ENCODE assay signal across 9 mouse cellular contexts in genomic region chr13:99317058-99317457, GRCm38 (mm10). TPM values are rescaled to one million over a fixed set of nuclear protein-coding genes. Genes with fewer than 3 reads are reported as not detected.
A peak's percentile ranks its signal among the peaks of the same experiment; 100 is the strongest.
DNase-seq lines count a peak whose midpoint lies in the region; ATAC-seq lines count a peak whose summit lies in the region.
"Had no signal": no experiment of that assay in that cellular context is flagged by ENCODE, and none has a peak within 500 bp of the region (broad histone marks: within the 10 kb centered on the region; RNA-seq: fewer than 3 reads in every experiment).

No protein-coding gene starts in this region.

- H3K27ac ChIP-seq in hindbrain, embryonic 11.5 days (ENCODE audit: low read depth, low read length): no peak overlapping the region
- no peak overlapping the region for H3K27ac ChIP-seq in hindbrain, embryonic 13.5 days
- H3K27ac ChIP-seq: liver, embryonic 15.5 days had no signal

- no peak overlapping the region for H3K9ac ChIP-seq in hindbrain, embryonic 11.5 days (ENCODE audit: low read depth, low read length)
- no peak overlapping the region for H3K9ac ChIP-seq in hindbrain, embryonic 13.5 days
- H3K9ac ChIP-seq: liver, embryonic 15.5 days had no signal

- no peak overlapping the region for H3K4me3 ChIP-seq in hindbrain, embryonic 11.5 days (ENCODE audit: low read depth, low read length)
- H3K4me3 ChIP-seq in hindbrain, embryonic 13.5 days: no peak overlapping the region
- H3K4me3 ChIP-seq: liver, embryonic 15.5 days had no signal

- ATAC-seq in hindbrain, embryonic 11.5 days (ENCODE audit: low FRiP score): no peak
- ATAC-seq in hindbrain, embryonic 13.5 days (ENCODE audit: low FRiP score): no peak

- peak; percentile 47 for DNase-seq in hindbrain, embryonic 11.5 days (ENCODE audit: low spot score)
- DNase-seq in 416B (ENCODE audit: low read depth): peak; percentile 41
- peak; percentile 64 for DNase-seq in adrenal gland, postnatal 14 days
- peak; percentile 56 to 68 for DNase-seq in frontal cortex, postnatal 36 days (ENCODE audit: low spot score in 2 of 2)
- DNase-seq in left cerebral cortex, adult 11 months (ENCODE audit: low spot score): peak; percentile 33
- DNase-seq in right cerebral cortex, postnatal 10 days (ENCODE audit: low spot score in 2 of 2): peak; percentile 71 to 76
- no peak for DNase-seq in spleen, postnatal 4 days (ENCODE audit: low spot score in 2 of 2)

- H3K9me3 ChIP-seq in hindbrain, embryonic 11.5 days (ENCODE audit: control insufficient read depth, low read length): no peaks in the 10 kb centered on the region
- H3K9me3 ChIP-seq in hindbrain, embryonic 13.5 days: no peaks in the 10 kb centered on the region
- H3K9me3 ChIP-seq: liver, embryonic 15.5 days had no signal

- H3K4me1 ChIP-seq in hindbrain, embryonic 11.5 days (replicated peaks; ENCODE audit: control insufficient read depth, insufficient read depth, low read length): no peaks in the 10 kb centered on the region
- H3K4me1 ChIP-seq in hindbrain, embryonic 13.5 days (replicated peaks): no peaks in the 10 kb centered on the region
- H3K4me1 ChIP-seq: liver, embryonic 15.5 days had no signal

- 55% methylated on average over 4 of the region's 4 CpGs for WGBS in hindbrain, embryonic 11.5 days
- 61% methylated on average over 4 of the region's 4 CpGs for WGBS in hindbrain, embryonic 13.5 days

- H3K36me3 ChIP-seq in hindbrain, embryonic 11.5 days (ENCODE audit: control insufficient read depth, insufficient read depth, low read length): no peaks in the 10 kb centered on the region
- H3K36me3 ChIP-seq in hindbrain, embryonic 13.5 days: peaks cover 26% of the 10 kb centered on the region

- no peak overlapping the region for H3K4me2 ChIP-seq in hindbrain, embryonic 11.5 days (replicated peaks; ENCODE audit: low read depth, low read length)
- no peak overlapping the region for H3K4me2 ChIP-seq in hindbrain, embryonic 13.5 days
- H3K4me2 ChIP-seq: liver, embryonic 15.5 days had no signal

- no peaks in the 10 kb centered on the region for H3K27me3 ChIP-seq in hindbrain, embryonic 11.5 days (ENCODE audit: control insufficient read depth, insufficient read depth, low read length)
- no peaks in the 10 kb centered on the region for H3K27me3 ChIP-seq in hindbrain, embryonic 13.5 days
- H3K27me3 ChIP-seq: liver, embryonic 15.5 days had no signal

RNA-seq across cellular contexts. Expression of gene Ptcd2, which starts 27.4 kb away (rescaled TPM):
- 51.9 and 56.8 TPM in 2 replicates for polyA plus RNA-seq in hindbrain, embryonic 11.5 days (2014; fragmentation: Nextera tagmentation; extraction: Ambion mirVana)
- polyA plus RNA-seq in hindbrain, embryonic 13.5 days (2015; fragmentation: Nextera tagmentation; extraction: Ambion mirVana): 52.0 and 53.5 TPM in 2 replicates
- 35.2 and 43.1 TPM in 2 replicates for total RNA-seq in adrenal gland, postnatal 14 days (2021)

RNA-seq across cellular contexts. Expression of gene Mrps27, which starts 27.5 kb away (rescaled TPM):
- polyA plus RNA-seq in hindbrain, embryonic 11.5 days (2014; fragmentation: Nextera tagmentation; extraction: Ambion mirVana): 55.6 and 59.2 TPM in 2 replicates
- 35.7 and 41.1 TPM in 2 replicates for polyA plus RNA-seq in hindbrain, embryonic 13.5 days (2015; fragmentation: Nextera tagmentation; extraction: Ambion mirVana)
- 52.0 and 54.7 TPM in 2 replicates for total RNA-seq in adrenal gland, postnatal 14 days (2021)

Comparison
In these comparisons a context has a peak if more than half of its experiments do, and no peak if none do; other contexts are left out.
1. DNase-seq: peak in hindbrain, embryonic 11.5 days (single experiment), 416B (single experiment), adrenal gland, postnatal 14 days (single experiment), frontal cortex, postnatal 36 days (2 of 2), left cerebral cortex, adult 11 months (single experiment) and right cerebral cortex, postnatal 10 days (2 of 2); none in spleen, postnatal 4 days (0 of 2).